In genomic region chr14:46832354-46833272, GRCm38 (mm10) we compare ENCODE assay signal across 1 mouse cellular context.
TF ChIP-seq lines count a peak whose summit lies in the region.

No protein-coding gene starts in this region.

TF ChIP-seq in MEL, 35 proteins besides CTCF, POLR2A, EP300 and RAD21:
- no peak for TF ChIP-seq MAZ (IDR thresholded peaks at IDR 0.05; ENCODE audit: low read depth, low read length)
- TF ChIP-seq SIN3A (IDR thresholded peaks at IDR 0.05; ENCODE audit: low read length) = peak; percentile 42
- TF ChIP-seq SMC3 (IDR thresholded peaks at IDR 0.05; ENCODE audit: low read depth, low read length) = no peak
- no peak for TF ChIP-seq MYC (IDR thresholded peaks at IDR 0.05; ENCODE audit: low read depth, low read length)
- TF ChIP-seq ZMIZ1 (IDR thresholded peaks at IDR 0.05; ENCODE audit: low read depth, low read length) = no peak
- no peak for TF ChIP-seq MAX (IDR thresholded peaks at IDR 0.05; ENCODE audit: low read length)
- no peak for TF ChIP-seq E2F4 (IDR thresholded peaks at IDR 0.05; ENCODE audit: borderline replicate concordance, low read depth, low read length)
- peak; percentile 41; the same call in 1 of the 2 replicates for TF ChIP-seq MXI1 (IDR thresholded peaks at IDR 0.05; ENCODE audit: low read depth, low read length)
- no peak for TF ChIP-seq CHD1 (IDR thresholded peaks at IDR 0.05; ENCODE audit: low read depth, low read length)
- TF ChIP-seq ETS1 (IDR thresholded peaks at IDR 0.05; ENCODE audit: low read depth, low read length) = peak; percentile 41; the same call in 1 of the 2 replicates
